Mouse (Mus musculus): Measurements from ENCODE around the gene Gm8298.
"Not testable (repeated sequence)": the region's sequence is repeated elsewhere in the genome, so short reads cannot be mapped to it uniquely, and the experiment has no call there.

The Gm8298 gene

GRCm38 (mm10) chr3:59860751-59861150, at the start of gene Gm8298:
Gene Gm8298, plus strand, starts transcription at chr3:59861051.
- DNase-seq (ENCODE audit: low read depth in 1 of 2, low spot score in 2 of 2), result no peak

GRCm38 (mm10) chr3:59813169-59813568, 47.7 kb upstream of the Gm8298 start:
- no peak for DNase-seq (ENCODE audit: low read depth in 1 of 2, low spot score in 2 of 2)

GRCm38 (mm10) chr3:59870765-59871164, 9.9 kb downstream of the Gm8298 start:
- no peak for DNase-seq (ENCODE audit: low read depth in 1 of 2, low spot score in 2 of 2)

- not testable (repeated sequence) for DNase-seq (ENCODE audit: low read depth in 1 of 2, low spot score in 2 of 2)
Measured at GRCm38 (mm10) chr3:59877601-59878000, 16.8 kb downstream of the Gm8298 start.

- DNase-seq (ENCODE audit: low read depth in 1 of 2, low spot score in 2 of 2), result not testable (repeated sequence)
Measured at GRCm38 (mm10) chr3:59879801-59880554, 19.1 kb downstream of the Gm8298 start.

- DNase-seq (ENCODE audit: low read depth in 1 of 2, low spot score in 2 of 2), result no peak
Measured at GRCm38 (mm10) chr3:59893276-59893675, 32.4 kb downstream of the Gm8298 start.

- no peak for DNase-seq (ENCODE audit: low read depth in 1 of 2, low spot score in 2 of 2)
Measured at GRCm38 (mm10) chr3:59924914-59925313, 64.1 kb downstream of the Gm8298 start, which contains the start of gene C130079G13Rik. Gene C130079G13Rik, plus strand, starts transcription at chr3:59925214.
